Mouse (Mus musculus): ENCODE data around the gene Gm7233.
"Not testable (repeated sequence)": the region's sequence is repeated elsewhere in the genome, so short reads cannot be mapped to it uniquely, and the experiment has no call there.

Gm7233 gene

DNA sequence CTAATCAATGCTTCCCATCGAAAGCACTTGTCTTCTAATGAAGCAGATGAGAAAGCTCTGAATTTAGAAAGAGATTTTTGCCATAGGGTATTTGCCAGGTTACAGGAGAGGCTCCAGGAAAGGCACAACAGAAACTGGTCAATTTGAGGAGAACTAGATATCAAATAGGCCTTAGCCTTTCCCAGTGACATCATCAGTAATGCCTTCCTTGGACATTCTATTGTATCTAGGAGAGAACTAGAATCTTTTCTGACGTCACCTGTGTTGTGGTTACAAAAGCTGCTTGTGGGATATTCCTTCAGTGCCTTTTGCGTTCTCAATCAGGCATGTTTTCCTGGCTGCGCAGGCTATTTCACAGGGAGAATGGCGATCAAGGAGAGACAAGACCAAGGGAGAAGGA, at the start of gene Gm7233:
Gene Gm7233 (plus strand): TSS at position 301 of the 400 bp plus-strand sequence.
- DNase-seq (ENCODE audit: inconsistent age in 2 of 2, low spot score in 1 of 2) = not testable (repeated sequence)

GRCm38 (mm10) chr14:43167189-43167588, 12.5 kb upstream of the Gm7233 start:
- peak in 1 of 2 experiments; percentile 19 for DNase-seq (ENCODE audit: inconsistent age in 2 of 2, low spot score in 1 of 2)

DNA sequence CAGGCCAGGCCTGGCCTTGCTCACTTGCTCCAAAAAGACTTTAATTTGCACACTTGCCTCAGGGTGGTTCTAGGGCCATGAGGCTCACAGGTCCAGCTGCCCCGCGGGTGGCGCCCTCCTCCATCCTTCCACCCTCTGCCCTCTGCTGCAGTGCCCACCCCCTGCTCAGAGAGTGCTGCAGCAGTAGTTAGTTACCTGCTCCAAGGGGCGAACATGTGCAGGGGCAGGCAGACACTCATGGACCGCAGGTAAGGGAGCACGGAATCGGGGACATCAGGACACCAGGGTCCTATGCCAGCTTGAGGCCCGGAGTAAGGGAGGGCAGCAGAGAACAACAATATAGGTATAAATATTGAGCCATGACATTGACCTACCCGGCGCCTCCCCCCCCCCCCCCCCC, 11.7 kb upstream of the Gm7233 start:
- DNase-seq (ENCODE audit: inconsistent age in 2 of 2, low spot score in 1 of 2) = not testable (repeated sequence)

DNA sequence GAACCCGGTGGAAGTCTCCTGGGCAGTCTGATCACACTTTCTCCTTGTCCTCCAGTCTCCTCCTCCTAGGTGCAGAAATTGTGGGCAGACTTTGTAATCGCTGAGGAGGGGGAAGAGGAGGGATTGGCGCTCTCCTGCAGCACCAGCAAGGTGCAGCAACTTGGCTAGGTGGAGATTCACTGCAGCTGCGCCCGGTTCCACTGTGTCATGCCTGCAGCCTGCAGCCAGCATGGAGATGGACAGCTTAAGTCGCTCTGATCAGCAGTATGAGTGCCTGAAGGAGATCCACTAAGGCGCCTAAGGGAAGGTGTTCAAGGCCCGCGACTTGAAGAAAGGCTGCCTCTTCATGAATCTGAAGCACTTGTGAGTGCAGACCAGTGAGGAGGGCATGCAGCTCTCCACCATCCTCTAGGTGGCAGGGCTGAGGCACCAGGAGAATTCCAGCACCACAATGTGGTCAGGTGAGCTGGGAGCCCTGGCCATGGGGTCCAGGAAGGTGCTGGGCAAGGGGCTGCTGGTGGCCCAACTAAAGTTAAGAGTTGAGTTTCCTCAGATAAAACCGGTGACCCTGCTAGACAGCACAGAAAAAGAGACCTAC, 11.0 kb upstream of the Gm7233 start:
- DNase-seq (ENCODE audit: inconsistent age in 2 of 2, low spot score in 1 of 2) = not testable (repeated sequence)

DNA sequence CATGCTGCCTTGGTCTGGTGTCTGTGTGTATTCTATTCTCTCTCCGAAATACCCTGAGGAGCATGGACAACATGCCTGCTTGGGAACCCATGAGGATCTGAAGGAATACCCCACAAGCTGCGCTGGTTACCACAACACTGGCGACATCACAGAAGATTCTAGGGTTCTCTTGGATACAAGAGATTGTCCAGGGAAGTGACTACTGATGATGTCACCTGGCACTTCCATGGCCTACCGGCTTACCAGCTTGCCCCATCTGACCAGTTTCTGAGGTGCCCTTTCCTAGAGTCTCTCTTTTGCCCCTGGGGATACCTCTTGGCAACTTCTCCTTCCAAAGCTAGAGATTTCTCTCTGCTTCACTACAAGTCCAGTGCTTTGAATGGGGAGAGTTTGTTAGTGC, 55.5 kb downstream of the Gm7233 start, which contains the start of gene Gm8122:
Gene Gm8122 (minus strand): TSS at position 101 of the 400 bp plus-strand sequence.
- DNase-seq (ENCODE audit: inconsistent age in 2 of 2, low spot score in 1 of 2) = not testable (repeated sequence)
